Mouse (Mus musculus): ENCODE measurements at regions not wholly inside any gene's neighbourhood (a gene's known extent, or its start where the extent isn't known, plus 50 kb on each side); places are given as distances from the start of the nearest gene placed in this dataset.

GRCm38 (mm10) chr1:120667776-120668175 is 65.6 kb downstream of the En1 start:
- no peak for DNase-seq (ENCODE audit: low read depth, low spot score)

GRCm38 (mm10) chr1:120683532-120684245 is 81.5 kb downstream of the En1 start:
- DNase-seq (ENCODE audit: low read depth, low spot score), result no peak

- no peak for DNase-seq (ENCODE audit: low read depth, low spot score)
Measured at GRCm38 (mm10) chr1:120685650-120686244, 83.5 kb downstream of the En1 start.

GRCm38 (mm10) chr1:120691571-120691970 is 89.4 kb downstream of the En1 start:
- no peak for DNase-seq (ENCODE audit: low read depth, low spot score)

- DNase-seq (ENCODE audit: low read depth, low spot score), result no peak
Measured at GRCm38 (mm10) chr1:120698189-120698588, 96.0 kb downstream of the En1 start.

GRCm38 (mm10) chr1:120704201-120704600 is 102.0 kb downstream of the En1 start:
- no peak for DNase-seq (ENCODE audit: low read depth, low spot score)

- DNase-seq (ENCODE audit: low read depth, low spot score), result no peak
Measured at GRCm38 (mm10) chr1:120706011-120706410, 103.8 kb downstream of the En1 start.

- no peak for DNase-seq (ENCODE audit: low read depth, low spot score)
Measured at GRCm38 (mm10) chr1:120708511-120708910, 106.3 kb downstream of the En1 start.

GRCm38 (mm10) chr1:120715105-120715877 is 113.1 kb downstream of the En1 start:
- no peak for DNase-seq (ENCODE audit: low read depth, low spot score)

GRCm38 (mm10) chr1:120726777-120727176 is 124.6 kb downstream of the En1 start:
- DNase-seq (ENCODE audit: low read depth, low spot score), result no peak

- no peak for DNase-seq (ENCODE audit: low read depth, low spot score)
Measured at GRCm38 (mm10) chr1:120727427-120727826, 125.2 kb downstream of the En1 start.

GRCm38 (mm10) chr1:120732003-120732402 is 129.8 kb downstream of the En1 start:
- no peak for DNase-seq (ENCODE audit: low read depth, low spot score)

GRCm38 (mm10) chr1:120733683-120734082 is 131.5 kb downstream of the En1 start:
- no peak for DNase-seq (ENCODE audit: low read depth, low spot score)

GRCm38 (mm10) chr1:120734846-120735245 is 132.6 kb downstream of the En1 start:
- DNase-seq (ENCODE audit: low read depth, low spot score), result no peak

- no peak for DNase-seq (ENCODE audit: low read depth, low spot score)
Measured at GRCm38 (mm10) chr1:120739499-120739898, 137.3 kb downstream of the En1 start.

- DNase-seq (ENCODE audit: low read depth, low spot score), result no peak
Measured at GRCm38 (mm10) chr1:120741091-120741740, 139.0 kb downstream of the En1 start.

- no peak for DNase-seq (ENCODE audit: low read depth, low spot score)
Measured at GRCm38 (mm10) chr1:120748963-120749362, 146.7 kb downstream of the En1 start.

- DNase-seq (ENCODE audit: low read depth, low spot score), result no peak
Measured at GRCm38 (mm10) chr1:120753406-120753805, 151.2 kb downstream of the En1 start.

- no peak for DNase-seq (ENCODE audit: low read depth, low spot score)
Measured at GRCm38 (mm10) chr1:120754337-120754736, 152.1 kb downstream of the En1 start.

GRCm38 (mm10) chr1:120757283-120757821 is 155.1 kb downstream of the En1 start:
- DNase-seq (ENCODE audit: low read depth, low spot score), result no peak

GRCm38 (mm10) chr1:120758172-120758571 is 156.0 kb downstream of the En1 start:
- no peak for DNase-seq (ENCODE audit: low read depth, low spot score)

- DNase-seq (ENCODE audit: low read depth, low spot score), result no peak
Measured at GRCm38 (mm10) chr1:120758762-120759161, 156.5 kb downstream of the En1 start.
